Mouse (Mus musculus) stomach, postnatal 0 days (tissue): Measurements from ENCODE around the gene Bptf.

Experiments
- CTCF ChIP-seq: IDR thresholded peaks from 2 replicates; pipeline ENCODE4 v1.5.1; 2016; ENCODE audit warnings: antibody characterized with exemption, low read depth, mild to moderate bottlenecking, moderate library complexity
- EP300 ChIP-seq: optimal IDR thresholded peaks from 2 replicates; pipeline ENCODE3; 2016; ENCODE audit warnings: antibody characterized with exemption

GRCm38 (mm10) chr11:107064590-107064989, 67.3 kb downstream of the Bptf start:
- no peak for TF ChIP-seq EP300
- TF ChIP-seq CTCF: no peak
